Mouse (Mus musculus) MEL (cell line): ENCODE measurements around the gene Gm15217.

Experiments
- CHD1 ChIP-seq: IDR thresholded peaks from 2 replicates; pipeline ENCODE4 v1.6.1; 2012; ENCODE audit warnings: low read depth, mild to moderate bottlenecking, inconsistent platforms, low read length, improper control_type of control experiment
- CTCF ChIP-seq, 3 experiments: IDR thresholded peaks in 2 of 3; conservative IDR thresholded peaks in 1 of 3; 2 replicates each; pipeline ENCODE4 v1.5.1; 2011 to 2012; ENCODE audit warnings: low read length in 3 of 3, low read depth in 2 of 3, mild to moderate bottlenecking in 2 of 3, improper control_type of control experiment in 1 of 3, inconsistent platforms in 1 of 3, mixed read lengths in 1 of 3, moderate library complexity in 1 of 3; ENCODE audit not compliant: control insufficient read depth in 1 of 3, insufficient read depth in 1 of 3, poor library complexity in 1 of 3, severe bottlenecking in 1 of 3
- HCFC1 ChIP-seq: IDR thresholded peaks from 2 replicates; pipeline ENCODE4 v1.6.1; 2012; ENCODE audit warnings: low read depth, mild to moderate bottlenecking, inconsistent platforms, low read length, improper control_type of control experiment, moderate library complexity
- MAX ChIP-seq: IDR thresholded peaks from 2 replicates; pipeline ENCODE4 v1.6.1; 2011; ENCODE audit warnings: low read length, improper control_type of control experiment

GRCm38 (mm10) chr14:46412497-46413000 is 33.3 kb downstream of the Gm15217 start:
- no peak for TF ChIP-seq MAX
- TF ChIP-seq CHD1 = no peak
- TF ChIP-seq CTCF (IDR thresholded peaks at IDR 0.05 in 2 of 3, conservative IDR thresholded peaks at IDR 0.05 in 1 of 3; ENCODE audit: control insufficient read depth in 1 of 3, insufficient read depth in 1 of 3, low read depth in 2 of 3, low read length in 3 of 3, poor library complexity in 1 of 3, severe bottlenecking in 1 of 3) = no peak
- TF ChIP-seq HCFC1 = no peak
